Comparison of ENCODE assay signal across 9 mouse cellular contexts in the genomic region with DNA sequence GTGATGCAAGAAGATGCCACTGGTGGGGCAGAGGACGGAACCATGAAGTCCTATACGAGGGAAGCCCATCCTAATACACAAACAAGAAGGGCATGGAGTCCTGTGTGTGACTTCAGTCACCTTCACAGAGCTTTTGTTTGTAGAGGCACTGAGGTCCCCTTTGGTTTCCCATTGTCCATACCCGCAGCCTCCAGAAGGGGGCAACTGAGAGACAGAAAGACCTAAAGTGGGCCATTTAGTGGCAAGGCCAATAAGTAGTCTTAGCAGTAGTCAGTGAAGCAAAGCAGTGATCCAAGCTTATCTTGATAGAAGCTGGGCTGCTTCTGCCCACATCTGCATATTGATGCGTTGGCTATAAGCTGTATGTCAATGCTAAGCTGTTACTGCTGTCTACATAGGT.
DNase-seq lines count a peak whose midpoint lies in the region; ATAC-seq and TF ChIP-seq lines count a peak whose summit lies in the region.
"Had no signal": no experiment of that assay in that cellular context is flagged by ENCODE, and none has a peak within 500 bp of the region (broad histone marks: within the 10 kb centered on the region; RNA-seq: fewer than 3 reads in every experiment).

No protein-coding gene starts in this region.

- DNase-seq in gastrocnemius, postnatal 14 days = peak; percentile 39
- no peak for DNase-seq in gastrocnemius, adult 8-10 months (ENCODE audit: low spot score in 2 of 2)
- DNase-seq in right cerebral cortex, postnatal 14 days = peak; percentile 45
- no peak for DNase-seq in right cerebral cortex, postnatal 36 days (ENCODE audit: low spot score in 2 of 2)
- peak; percentile 35 for DNase-seq in forelimb bud, embryonic 11.5 days (ENCODE audit: low read depth, low spot score)
- DNase-seq in thymus, adult 2 months = peak; percentile 63
- no peak for DNase-seq in gastrocnemius, adult 18-20 months (ENCODE audit: low spot score)

- H3K4me2 ChIP-seq in forebrain, embryonic 12.5 days = no peak overlapping the region
- H3K4me2 ChIP-seq: midbrain, embryonic 12.5 days had no signal

- no peaks in the 10 kb centered on the region for H3K36me3 ChIP-seq in thymus, adult 2 months (ENCODE audit: control insufficient read depth, insufficient read depth, low read length)
- H3K36me3 ChIP-seq in forebrain, embryonic 12.5 days (replicated peaks) = no peaks in the 10 kb centered on the region
- H3K36me3 ChIP-seq: midbrain, embryonic 12.5 days had no signal

- no peaks in the 10 kb centered on the region for H3K9me3 ChIP-seq in forebrain, embryonic 12.5 days
- H3K9me3 ChIP-seq: midbrain, embryonic 12.5 days had no signal

- intact Hi-C loops in gastrocnemius, postnatal 14 days (cut with DNase I; ENCODE audit: low total_unique reads) = loop anchor here (5.0 kb wide), 2 partner anchors 183 to 743 kb away; a partner anchor contains a TSS

- no peaks in the 10 kb centered on the region for H3K27me3 ChIP-seq in thymus, adult 2 months (ENCODE audit: control insufficient read depth, insufficient read depth, low read length)
- peaks cover 5% of the 10 kb centered on the region; the same call in 1 of the 2 replicates for H3K27me3 ChIP-seq in forebrain, embryonic 12.5 days
- H3K27me3 ChIP-seq: midbrain, embryonic 12.5 days had no signal

- TF ChIP-seq POLR2A in thymus, adult 2 months (IDR thresholded peaks at IDR 0.05; ENCODE audit: control insufficient read depth, extremely low read depth, insufficient read depth, low read length, poor library complexity) = no peak

- H3K4me3 ChIP-seq in thymus, adult 2 months (ENCODE audit: control insufficient read depth, insufficient read depth, low read length) = no peak overlapping the region
- no peak overlapping the region for H3K4me3 ChIP-seq in forebrain, embryonic 12.5 days (replicated peaks)
- H3K4me3 ChIP-seq: midbrain, embryonic 12.5 days had no signal

- no peak for ATAC-seq in forebrain, embryonic 12.5 days (ENCODE audit: low FRiP score)

- H3K9ac ChIP-seq in forebrain, embryonic 12.5 days = no peak overlapping the region
- H3K9ac ChIP-seq: midbrain, embryonic 12.5 days had no signal

- no peak for TF ChIP-seq CTCF in thymus, adult 2 months (IDR thresholded peaks at IDR 0.05; ENCODE audit: borderline replicate concordance, control insufficient read depth, extremely low read depth, insufficient read depth, low read length, poor library complexity)

- 0 out of 2 replicates have a peak, but pooled peaks cover 2% of the 10 kb centered on the region for H3K4me1 ChIP-seq in thymus, adult 2 months (replicated peaks; ENCODE audit: control insufficient read depth, insufficient read depth, low read length)
- peaks cover 25% of the 10 kb centered on the region for H3K4me1 ChIP-seq in forebrain, embryonic 12.5 days

- 89% methylated on average over 4 of the region's 4 CpGs for WGBS in thymus, adult 2 months
- WGBS in forebrain, embryonic 12.5 days = 63% methylated on average over 4 of the region's 4 CpGs

- no peak overlapping the region for H3K27ac ChIP-seq in thymus, adult 2 months (ENCODE audit: control insufficient read depth, insufficient read depth, low read length)
- no peak overlapping the region for H3K27ac ChIP-seq in forebrain, embryonic 12.5 days
- H3K27ac ChIP-seq: midbrain, embryonic 12.5 days had no signal

Comparison
In these comparisons a context has a peak if more than half of its experiments do, and no peak if none do; other contexts are left out.
1. DNase-seq: peak in gastrocnemius, postnatal 14 days (single experiment), right cerebral cortex, postnatal 14 days (single experiment), forelimb bud, embryonic 11.5 days (single experiment) and thymus, adult 2 months (single experiment); none in gastrocnemius, adult 8-10 months (0 of 2), right cerebral cortex, postnatal 36 days (0 of 2) and gastrocnemius, adult 18-20 months (single experiment).